Mouse (Mus musculus): ENCODE data around the gene Slco2a1. TPM values are rescaled to one million over a fixed set of nuclear protein-coding genes. Genes with fewer than 3 reads are reported as not detected.

Gene Slco2a1
- polyA plus RNA-seq, 2 experiments: 5.1 to 7.2 TPM

- no peak overlapping the region for H3K9ac ChIP-seq (ENCODE audit: low read depth, low read length, severe bottlenecking)
- 73% methylated on average over 5 of the region's 5 CpGs for WGBS
- ATAC-seq (ENCODE audit: low FRiP score, low read depth): no peak
- H3K27ac ChIP-seq (replicated peaks; ENCODE audit: low read depth, low read length): no peak overlapping the region
- DNase-seq (ENCODE audit: low spot score): no peak
- TF ChIP-seq POLR2A (IDR thresholded peaks at IDR 0.05; ENCODE audit: borderline replicate concordance, extremely low read depth, insufficient read depth, insufficient read length): no peak
- no peak overlapping the region for H3K4me3 ChIP-seq (replicated peaks; ENCODE audit: low read length)
- H3K36me3 ChIP-seq (ENCODE audit: control insufficient read depth, insufficient read depth, low read length): no peaks in the 10 kb centered on the region
- peaks cover 18% of the 10 kb centered on the region for H3K27me3 ChIP-seq (ENCODE audit: control insufficient read depth, insufficient read depth, low read length)
- H3K4me1 ChIP-seq (ENCODE audit: control insufficient read depth, insufficient read depth, low read length): peaks cover 6% of the 10 kb centered on the region; the same call in 1 of the 2 replicates
- no peaks in the 10 kb centered on the region for H3K9me3 ChIP-seq (ENCODE audit: control insufficient read depth, low read length)
- no peak overlapping the region for H3K4me2 ChIP-seq (replicated peaks; ENCODE audit: low read depth, low read length, severe bottlenecking)
These were observed 129.0 kb downstream of the Slco2a1 start for GRCm38 (mm10) chr9:103117495-103117894.

- Histone ChIP-seq H3K4me1 (ENCODE audit: control insufficient read depth, insufficient read depth, low read length) (peaks cover 1% of the 10 kb centered on the region; the same call in 1 of the 2 replicates), H3K4me2 (replicated peaks; ENCODE audit: low read depth, low read length, severe bottlenecking) (no peak overlapping the region), H3K27ac (replicated peaks; ENCODE audit: low read depth, low read length) (no peak overlapping the region), H3K36me3 (ENCODE audit: control insufficient read depth, insufficient read depth, low read length) (no peaks in the 10 kb centered on the region), H3K9me3 (ENCODE audit: control insufficient read depth, low read length) (no peaks in the 10 kb centered on the region), H3K27me3 (ENCODE audit: control insufficient read depth, insufficient read depth, low read length) (peaks cover 13% of the 10 kb centered on the region), H3K4me3 (replicated peaks; ENCODE audit: low read length) (no peak overlapping the region), H3K9ac (ENCODE audit: low read depth, low read length, severe bottlenecking) (no peak overlapping the region)
- ATAC-seq (ENCODE audit: low FRiP score, low read depth) (no peak), DNase-seq (ENCODE audit: low spot score) (no peak)
- 88% methylated on average over 8 of the region's 8 CpGs for WGBS
- TF ChIP-seq POLR2A (IDR thresholded peaks at IDR 0.05; ENCODE audit: borderline replicate concordance, extremely low read depth, insufficient read depth, insufficient read length): no peak
These were observed 129.4 kb downstream of the Slco2a1 start for GRCm38 (mm10) chr9:103117951-103118350.

- H3K4me1 ChIP-seq (ENCODE audit: control insufficient read depth, insufficient read depth, low read length): no peaks in the 10 kb centered on the region
- no peaks in the 10 kb centered on the region for H3K9me3 ChIP-seq (ENCODE audit: control insufficient read depth, low read length)
- 0 out of 2 replicates have a peak, but pooled peaks cover 5% of the 10 kb centered on the region for H3K27me3 ChIP-seq (ENCODE audit: control insufficient read depth, insufficient read depth, low read length)
- H3K4me3 ChIP-seq (replicated peaks; ENCODE audit: low read length): no peak overlapping the region
- DNase-seq (ENCODE audit: low spot score) (no peak), ATAC-seq (ENCODE audit: low FRiP score, low read depth) (no peak)
- H3K4me2 ChIP-seq (replicated peaks; ENCODE audit: low read depth, low read length, severe bottlenecking): no peak overlapping the region
- no peak for TF ChIP-seq POLR2A (IDR thresholded peaks at IDR 0.05; ENCODE audit: borderline replicate concordance, extremely low read depth, insufficient read depth, insufficient read length)
- H3K36me3 ChIP-seq (ENCODE audit: control insufficient read depth, insufficient read depth, low read length): no peaks in the 10 kb centered on the region
- no peak overlapping the region for H3K9ac ChIP-seq (ENCODE audit: low read depth, low read length, severe bottlenecking)
- no peak overlapping the region for H3K27ac ChIP-seq (replicated peaks; ENCODE audit: low read depth, low read length)
- WGBS: 75% methylated on average over 5 of the region's 5 CpGs
These were observed 130.3 kb downstream of the Slco2a1 start for GRCm38 (mm10) chr9:103118651-103119275.

DNA sequence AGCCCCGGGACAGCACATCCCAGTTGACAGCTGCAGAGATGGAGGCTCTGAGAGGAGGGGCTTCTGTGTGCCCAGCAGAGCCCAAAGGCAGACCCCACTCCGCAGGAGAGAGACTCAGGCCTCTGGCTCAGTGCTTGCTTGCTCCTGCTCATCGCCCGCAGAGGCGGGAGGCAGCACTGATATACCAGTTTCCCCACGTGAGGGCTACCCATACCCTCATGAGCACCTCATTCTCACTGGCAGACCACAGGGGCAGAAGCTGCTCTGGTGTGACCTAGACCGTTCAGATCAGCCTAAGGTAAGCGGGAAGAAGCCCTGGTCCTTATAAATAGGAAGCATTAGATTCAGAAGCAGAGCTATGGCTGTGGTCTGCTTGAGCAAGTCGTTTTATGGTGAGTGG lies 131.3 kb downstream of the Slco2a1 start:
- Histone ChIP-seq H3K36me3 (ENCODE audit: control insufficient read depth, insufficient read depth, low read length) (no peaks in the 10 kb centered on the region), H3K4me3 (replicated peaks; ENCODE audit: low read length) (no peak overlapping the region), H3K9me3 (ENCODE audit: control insufficient read depth, low read length) (no peaks in the 10 kb centered on the region), H3K27ac (replicated peaks; ENCODE audit: low read depth, low read length) (no peak overlapping the region), H3K27me3 (ENCODE audit: control insufficient read depth, insufficient read depth, low read length) (no peaks in the 10 kb centered on the region), H3K9ac (ENCODE audit: low read depth, low read length, severe bottlenecking) (no peak overlapping the region), H3K4me1 (ENCODE audit: control insufficient read depth, insufficient read depth, low read length) (no peaks in the 10 kb centered on the region), H3K4me2 (replicated peaks; ENCODE audit: low read depth, low read length, severe bottlenecking) (no peak overlapping the region)
- ATAC-seq (ENCODE audit: low FRiP score, low read depth): no peak
- no peak for DNase-seq (ENCODE audit: low spot score)
- 79% methylated on average over 9 of the region's 9 CpGs for WGBS
- TF ChIP-seq POLR2A (IDR thresholded peaks at IDR 0.05; ENCODE audit: borderline replicate concordance, extremely low read depth, insufficient read depth, insufficient read length): no peak

- 66% methylated on average over 2 of the region's 2 CpGs for WGBS
- H3K4me3 ChIP-seq (replicated peaks; ENCODE audit: low read length): no peak overlapping the region
- H3K27me3 ChIP-seq (ENCODE audit: control insufficient read depth, insufficient read depth, low read length): no peaks in the 10 kb centered on the region
- H3K36me3 ChIP-seq (ENCODE audit: control insufficient read depth, insufficient read depth, low read length): no peaks in the 10 kb centered on the region
- no peaks in the 10 kb centered on the region for H3K4me1 ChIP-seq (ENCODE audit: control insufficient read depth, insufficient read depth, low read length)
- H3K27ac ChIP-seq (replicated peaks; ENCODE audit: low read depth, low read length): no peak overlapping the region
- no peak for TF ChIP-seq POLR2A (IDR thresholded peaks at IDR 0.05; ENCODE audit: borderline replicate concordance, extremely low read depth, insufficient read depth, insufficient read length)
- no peak overlapping the region for H3K4me2 ChIP-seq (replicated peaks; ENCODE audit: low read depth, low read length, severe bottlenecking)
- H3K9ac ChIP-seq (ENCODE audit: low read depth, low read length, severe bottlenecking): no peak overlapping the region
- ATAC-seq (ENCODE audit: low FRiP score, low read depth): no peak
- no peak for DNase-seq (ENCODE audit: low spot score)
- no peaks in the 10 kb centered on the region for H3K9me3 ChIP-seq (ENCODE audit: control insufficient read depth, low read length)
These were observed 131.7 kb downstream of the Slco2a1 start for GRCm38 (mm10) chr9:103120231-103120630.
